Mouse (Mus musculus) liver, postnatal 0 days (tissue): ENCODE results near the gene Ube2q2.
"Not testable (repeated sequence)": the region's sequence is repeated elsewhere in the genome, so short reads cannot be mapped to it uniquely, and the experiment has no call there.

Experiments
- CTCF ChIP-seq: sonication (generic); IDR thresholded peaks from 2 replicates; pipeline ENCODE4 v1.5.1; 2016; ENCODE audit warnings: antibody characterized with exemption, low read depth
- EP300 ChIP-seq: IDR thresholded peaks from 2 replicates; pipeline ENCODE4 v1.6.1; 2016; ENCODE audit warnings: antibody characterized with exemption, low read depth, mild to moderate bottlenecking

DNA sequence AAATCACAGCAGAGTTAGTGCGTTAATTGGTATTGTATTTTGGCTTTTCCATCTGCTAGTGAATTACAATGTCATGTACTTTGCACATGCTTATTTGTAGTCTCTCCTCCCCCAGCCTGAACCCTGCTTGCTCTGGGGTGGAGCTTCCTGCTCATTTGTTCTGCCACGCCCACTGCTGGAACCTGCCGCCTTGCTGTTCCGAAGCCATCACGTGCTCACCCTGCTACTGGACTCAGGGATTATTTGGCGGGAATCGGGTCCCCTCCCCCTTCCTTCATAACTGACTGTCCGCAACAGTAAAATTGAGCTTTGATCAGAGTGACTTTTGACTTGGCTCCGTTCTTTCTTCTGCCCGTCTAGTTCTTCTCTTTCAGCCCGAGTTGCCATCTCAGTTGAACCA is 84.4 kb downstream of the Ube2q2 start:
- TF ChIP-seq CTCF, EP300: not testable (repeated sequence)
